Mouse (Mus musculus): Measurements from ENCODE around the gene Rgs3.

The Rgs3 gene

GRCm38 (mm10) chr4:62559797-62560329 lies at the start of gene Rgs3:
Rgs3 (plus strand) TSS chr4:62559847.
- no peak for DNase-seq (ENCODE audit: low read depth, low spot score)

GRCm38 (mm10) chr4:62509946-62510345 lies 49.7 kb upstream of the Rgs3 start:
- DNase-seq (ENCODE audit: low read depth, low spot score), result no peak

- no peak for DNase-seq (ENCODE audit: low read depth, low spot score)
Observed at GRCm38 (mm10) chr4:62513998-62514506, 45.6 kb upstream of the Rgs3 start.

DNA sequence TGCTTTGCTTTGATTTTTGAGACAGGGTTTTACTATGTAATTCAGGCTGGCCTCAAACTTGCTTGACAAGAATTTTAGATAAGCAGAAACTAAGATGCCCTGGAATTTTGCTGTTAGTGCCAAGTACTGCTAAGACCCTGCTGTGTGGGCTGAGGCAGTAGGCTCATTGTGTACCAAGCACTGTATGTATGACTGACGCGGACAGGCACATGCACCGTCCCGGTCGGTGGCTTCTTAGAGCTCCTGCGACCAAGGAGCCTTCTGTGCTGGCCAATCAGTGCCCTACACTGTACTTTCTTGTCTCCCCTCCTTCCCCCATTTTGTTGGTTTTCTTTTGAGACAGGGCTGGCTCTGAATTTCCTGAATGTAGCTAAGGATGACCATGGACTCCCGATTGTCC lies 44.7 kb upstream of the Rgs3 start:
- no peak for DNase-seq (ENCODE audit: low read depth, low spot score)

DNA sequence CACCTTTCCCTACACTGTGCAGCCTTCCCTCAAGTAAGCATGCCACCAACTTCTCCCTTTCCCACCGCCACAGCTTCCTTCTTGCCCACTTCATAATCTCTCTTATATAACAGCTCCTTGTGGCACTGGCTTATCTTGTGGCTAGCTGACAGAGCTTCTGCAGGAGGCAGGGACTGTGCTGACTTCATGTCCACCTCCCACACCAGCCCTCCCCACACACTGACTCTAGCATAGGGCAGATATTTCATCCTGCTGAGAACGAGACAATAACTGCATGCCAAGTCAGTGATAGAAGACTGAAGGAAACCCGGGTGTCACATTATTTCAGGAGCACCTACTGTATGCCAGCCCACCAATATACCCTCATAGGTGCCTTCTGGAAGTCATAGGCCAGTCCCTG lies 44.2 kb upstream of the Rgs3 start:
- no peak for DNase-seq (ENCODE audit: low read depth, low spot score)

DNA sequence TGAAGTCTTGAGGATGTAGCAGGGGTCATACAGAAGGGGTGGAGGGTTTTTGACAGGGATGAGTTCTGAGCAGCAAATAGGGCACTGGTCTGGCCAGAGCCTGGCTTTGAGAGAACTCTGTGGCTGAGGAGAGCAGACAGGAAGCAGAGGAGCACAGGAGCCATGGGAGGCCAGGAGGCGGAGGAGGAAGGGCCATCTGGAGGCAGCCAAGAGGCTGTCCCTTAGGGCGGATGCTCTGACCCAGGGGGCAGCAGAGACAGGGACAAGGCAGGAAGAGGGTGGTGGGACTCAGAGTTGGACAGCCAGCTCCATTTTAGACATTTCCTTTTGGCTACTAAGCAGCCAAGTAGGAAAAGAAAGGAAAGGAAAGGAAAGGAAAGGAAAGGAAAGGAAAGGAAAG lies 43.6 kb upstream of the Rgs3 start:
- DNase-seq (ENCODE audit: low read depth, low spot score), result no peak

GRCm38 (mm10) chr4:62516579-62516978 lies 43.1 kb upstream of the Rgs3 start:
- DNase-seq (ENCODE audit: low read depth, low spot score), result no peak

GRCm38 (mm10) chr4:62517046-62517445 lies 42.6 kb upstream of the Rgs3 start:
- no peak for DNase-seq (ENCODE audit: low read depth, low spot score)

GRCm38 (mm10) chr4:62517538-62518415 lies 41.9 kb upstream of the Rgs3 start:
- DNase-seq (ENCODE audit: low read depth, low spot score), result no peak

DNA sequence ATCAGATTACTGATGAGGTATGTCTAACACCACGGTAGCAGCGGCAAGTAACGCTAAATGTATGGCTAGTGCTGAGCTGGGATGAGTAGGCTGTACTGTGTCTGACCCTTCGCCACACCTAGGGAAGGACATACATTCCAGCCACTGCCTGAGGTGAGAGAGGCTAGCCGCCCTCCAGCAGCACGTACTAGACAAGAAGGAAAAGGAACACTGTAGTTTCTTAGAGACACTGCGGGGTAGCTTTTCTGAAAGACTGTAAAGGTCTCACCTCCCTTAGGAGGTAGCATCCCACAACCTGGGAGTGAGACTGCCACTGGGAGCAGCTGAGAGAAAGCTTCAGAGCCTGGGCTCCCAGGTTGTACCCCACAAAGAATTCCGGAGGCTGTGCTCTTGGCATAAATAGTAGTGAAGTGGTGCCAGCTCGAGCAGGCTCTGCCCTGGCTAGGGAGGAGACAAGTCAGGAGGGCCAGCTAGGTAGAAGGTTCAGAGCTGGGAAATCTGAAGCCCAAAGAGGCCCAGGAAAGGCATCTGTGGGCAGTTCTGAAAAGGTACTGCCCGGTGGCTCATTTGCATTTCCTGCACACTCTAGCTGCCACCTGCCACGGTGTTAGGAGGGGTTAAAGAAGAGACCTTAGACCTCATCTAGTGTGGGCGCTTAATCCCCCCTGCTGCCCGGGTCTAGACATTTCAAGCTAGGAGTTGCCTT lies 41.1 kb upstream of the Rgs3 start:
- no peak for DNase-seq (ENCODE audit: low read depth, low spot score)

DNA sequence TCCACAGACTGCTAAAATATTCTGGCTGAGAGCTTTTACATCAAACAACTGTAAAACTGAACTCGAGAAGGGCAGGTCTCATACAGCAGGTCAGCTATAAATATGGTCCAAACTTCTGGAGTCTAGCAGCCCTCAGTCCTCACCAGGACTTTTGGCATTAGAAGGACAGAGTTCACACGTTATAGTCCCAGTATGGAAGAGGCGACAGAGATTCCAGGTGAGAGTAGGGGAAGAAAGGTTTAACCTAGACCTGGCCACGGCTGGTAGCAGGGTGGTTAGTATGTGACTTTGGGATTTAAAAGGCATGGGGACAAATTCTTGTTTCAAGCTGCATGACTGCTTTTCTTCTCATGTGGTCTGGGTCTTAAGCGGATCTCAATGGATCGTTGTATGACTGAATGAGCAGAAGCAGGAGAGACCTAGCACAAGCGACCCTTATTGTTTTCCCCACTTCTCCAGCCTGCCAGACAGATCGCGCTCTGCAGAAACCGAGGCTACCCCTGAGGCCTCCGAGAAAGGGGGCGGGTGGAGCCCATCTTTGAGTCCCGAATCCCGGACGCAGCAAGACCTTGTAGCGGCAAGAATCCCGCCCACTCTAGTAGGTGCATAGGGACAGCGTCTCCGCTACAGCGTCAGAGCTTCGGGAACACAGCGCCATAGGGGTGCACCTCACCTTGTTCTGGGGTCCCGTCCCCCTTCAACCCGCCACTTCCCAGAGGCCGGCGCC lies 40.4 kb upstream of the Rgs3 start:
- no peak for DNase-seq (ENCODE audit: low read depth, low spot score)

DNA sequence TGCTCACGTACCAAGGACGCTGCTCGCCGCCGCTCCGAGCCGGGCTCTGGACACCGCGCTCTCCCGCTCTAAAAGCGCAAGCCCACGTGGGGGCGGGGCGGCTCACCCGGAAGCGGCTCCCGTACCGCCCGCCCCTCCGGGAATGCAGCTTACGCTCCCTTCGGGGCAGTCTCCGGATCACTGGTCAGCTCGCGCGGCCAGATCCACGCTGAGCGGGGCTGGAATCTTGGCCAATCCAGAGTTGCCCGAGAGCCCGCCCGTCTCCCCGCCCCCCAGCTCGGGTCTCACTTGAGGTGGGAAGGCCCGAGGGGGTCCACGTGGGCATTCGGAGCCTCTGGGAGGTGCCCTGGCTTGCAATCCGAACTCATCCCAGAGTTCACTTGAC lies 39.8 kb upstream of the Rgs3 start, which contains the start of gene Alad:
Gene Alad (minus strand): TSS at position 70 of the 385 bp plus-strand sequence.
- DNase-seq (ENCODE audit: low read depth, low spot score), result peak; percentile 95

- no peak for DNase-seq (ENCODE audit: low read depth, low spot score)
Observed at GRCm38 (mm10) chr4:62520892-62521400, 38.7 kb upstream of the Rgs3 start.

GRCm38 (mm10) chr4:62524651-62525488 lies 34.8 kb upstream of the Rgs3 start, which contains the start of the genes Pole3 and 4933430I17Rik:
Pole3 (minus strand) TSS chr4:62525068.
4933430I17Rik (plus strand) TSS chr4:62525369.
- DNase-seq (ENCODE audit: low read depth, low spot score), result peak; percentile 99

- DNase-seq (ENCODE audit: low read depth, low spot score), result no peak
Observed at GRCm38 (mm10) chr4:62525489-62525811, 34.2 kb upstream of the Rgs3 start.

GRCm38 (mm10) chr4:62526256-62526655 lies 33.4 kb upstream of the Rgs3 start:
- no peak for DNase-seq (ENCODE audit: low read depth, low spot score)

DNA sequence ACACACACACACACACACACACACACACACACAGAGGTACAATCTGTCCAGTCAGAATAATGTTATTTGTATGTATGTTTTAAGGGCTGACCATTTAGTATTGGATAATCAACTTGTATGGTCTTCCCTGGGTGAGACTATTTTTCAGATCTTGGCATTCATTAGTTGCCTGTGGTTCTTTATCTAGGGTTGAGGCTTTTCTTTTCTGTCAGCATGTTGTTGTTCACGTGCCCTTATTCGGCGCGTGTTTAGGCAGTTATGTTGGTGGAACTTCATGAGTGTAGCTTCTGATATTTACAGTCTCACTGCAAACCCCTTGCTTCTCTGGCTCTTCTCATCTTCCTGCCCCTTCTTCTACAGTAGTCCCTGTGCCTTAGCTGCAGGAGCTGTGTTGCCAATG lies 32.0 kb upstream of the Rgs3 start:
- DNase-seq (ENCODE audit: low read depth, low spot score), result no peak

DNA sequence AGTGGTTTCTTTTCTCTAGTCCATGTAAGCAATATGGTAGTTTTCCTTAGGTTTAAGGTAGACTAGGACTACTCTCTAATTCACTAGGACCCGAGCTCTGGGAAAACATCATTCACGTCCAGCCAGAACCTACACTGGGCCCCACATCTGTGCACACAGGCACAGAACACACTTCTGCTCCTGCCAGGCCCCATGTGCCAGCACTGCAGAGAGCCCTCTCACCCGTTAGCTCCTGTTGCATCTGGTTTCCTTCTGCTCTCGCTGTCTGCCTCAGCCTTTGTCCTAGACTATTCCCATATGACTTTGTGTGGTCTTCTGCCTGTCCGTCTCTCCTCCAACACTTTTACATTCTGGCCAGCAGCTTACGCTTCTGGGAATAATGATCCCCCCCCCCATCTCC lies 25.9 kb upstream of the Rgs3 start:
- DNase-seq (ENCODE audit: low read depth, low spot score), result no peak

GRCm38 (mm10) chr4:62541802-62542201 lies 17.8 kb upstream of the Rgs3 start:
- DNase-seq (ENCODE audit: low read depth, low spot score), result no peak

DNA sequence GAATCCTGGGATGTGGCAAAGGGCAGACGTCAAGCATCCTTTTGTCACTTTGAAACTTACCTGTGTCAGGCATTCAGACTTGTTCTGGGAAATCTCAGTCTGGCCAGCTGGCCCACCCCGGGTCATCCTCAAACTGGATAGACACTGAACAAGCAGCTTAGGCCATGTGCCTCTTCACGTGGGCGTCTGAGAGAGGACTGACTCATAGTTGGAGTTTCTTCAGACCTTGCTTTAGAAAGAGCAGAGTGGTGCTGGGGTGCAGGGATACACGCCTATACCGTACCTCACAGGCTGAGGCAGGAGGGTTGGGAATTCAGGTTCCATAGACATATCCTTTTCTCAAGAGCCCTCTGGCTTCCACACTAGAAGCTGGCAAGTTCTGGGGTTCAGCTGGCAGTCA lies 15.9 kb upstream of the Rgs3 start:
- no peak for DNase-seq (ENCODE audit: low read depth, low spot score)

GRCm38 (mm10) chr4:62544801-62545200 lies 14.8 kb upstream of the Rgs3 start:
- DNase-seq (ENCODE audit: low read depth, low spot score), result no peak
